Mouse (Mus musculus): ENCODE data around the gene Tal1.

Tal1 gene

DNA sequence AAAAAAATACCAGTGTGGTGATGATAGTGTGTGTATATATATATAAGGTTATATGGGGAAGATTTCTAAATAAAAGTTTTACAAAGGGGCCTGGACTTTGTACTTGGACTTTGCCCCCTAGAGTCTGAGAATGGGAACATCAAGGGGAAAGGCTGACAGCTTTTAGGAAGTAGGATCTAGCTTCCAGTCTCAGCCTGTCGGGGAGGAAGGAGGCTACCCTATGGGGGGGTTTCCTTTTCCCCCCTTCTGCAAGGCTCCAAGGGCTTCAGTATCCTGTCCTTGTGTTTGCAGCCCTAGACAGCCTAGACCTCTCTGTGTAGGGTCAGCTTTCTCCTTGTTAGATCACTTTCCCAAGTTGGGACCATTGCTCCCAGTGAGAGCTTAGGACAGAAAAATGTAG is 15.4 kb downstream of the Tal1 start:
- DNase-seq (ENCODE audit: low spot score) = no peak

DNA sequence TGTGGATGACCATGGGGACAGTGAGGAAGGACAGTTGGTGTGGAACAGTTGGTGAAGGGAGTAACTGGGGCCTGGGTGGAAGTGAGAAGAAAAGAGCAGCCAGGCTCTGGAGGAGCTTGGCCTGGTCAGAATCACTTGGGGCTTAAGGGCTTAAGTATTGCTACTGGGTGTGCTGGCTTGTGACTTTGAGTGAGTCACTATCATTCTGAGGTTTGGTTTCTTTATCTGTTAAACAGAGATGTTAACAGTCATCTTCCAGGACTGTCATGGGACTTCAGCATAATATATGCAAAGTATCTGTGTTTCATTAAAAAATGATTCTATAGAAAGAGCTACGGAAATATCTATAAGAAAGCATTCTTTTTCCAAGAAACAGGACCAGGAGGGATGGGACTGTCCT is 18.6 kb downstream of the Tal1 start:
- no peak for DNase-seq (ENCODE audit: low spot score)

DNA sequence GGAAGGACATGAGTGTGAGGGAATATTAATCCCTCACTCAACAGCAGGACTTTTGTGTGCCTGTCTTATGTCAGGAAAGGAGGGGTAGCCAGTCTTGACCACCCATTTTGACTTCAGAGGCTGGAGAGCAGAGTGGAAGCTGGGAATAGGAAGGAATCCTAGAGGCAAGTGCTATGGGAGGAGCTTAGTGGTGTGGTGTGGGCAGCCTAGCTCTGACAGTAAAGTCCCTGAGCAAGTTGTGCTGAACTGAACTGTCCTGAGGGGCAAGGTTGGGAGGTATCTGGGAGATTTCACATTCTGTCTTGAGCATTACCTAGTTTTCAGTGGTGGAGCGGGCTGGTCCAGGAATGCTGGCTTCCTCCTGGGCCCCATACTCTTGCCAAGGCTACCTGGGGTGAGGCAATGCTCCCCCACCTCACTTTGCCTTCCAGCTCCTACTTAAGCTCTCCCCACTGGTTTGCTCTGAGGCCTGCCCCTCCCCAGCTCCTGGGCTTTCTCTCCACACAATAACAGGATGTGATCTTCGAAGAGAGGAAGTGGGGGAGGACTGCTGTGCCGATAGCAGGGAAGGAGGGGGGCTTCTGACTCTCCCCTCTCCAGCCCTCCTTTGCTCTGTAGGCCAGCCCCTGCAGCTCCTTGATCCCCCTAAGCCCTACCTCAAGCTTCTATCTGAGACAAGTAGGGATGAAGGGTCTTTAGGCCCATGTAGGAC is 19.1 kb downstream of the Tal1 start:
- no peak for DNase-seq (ENCODE audit: low spot score)

DNA sequence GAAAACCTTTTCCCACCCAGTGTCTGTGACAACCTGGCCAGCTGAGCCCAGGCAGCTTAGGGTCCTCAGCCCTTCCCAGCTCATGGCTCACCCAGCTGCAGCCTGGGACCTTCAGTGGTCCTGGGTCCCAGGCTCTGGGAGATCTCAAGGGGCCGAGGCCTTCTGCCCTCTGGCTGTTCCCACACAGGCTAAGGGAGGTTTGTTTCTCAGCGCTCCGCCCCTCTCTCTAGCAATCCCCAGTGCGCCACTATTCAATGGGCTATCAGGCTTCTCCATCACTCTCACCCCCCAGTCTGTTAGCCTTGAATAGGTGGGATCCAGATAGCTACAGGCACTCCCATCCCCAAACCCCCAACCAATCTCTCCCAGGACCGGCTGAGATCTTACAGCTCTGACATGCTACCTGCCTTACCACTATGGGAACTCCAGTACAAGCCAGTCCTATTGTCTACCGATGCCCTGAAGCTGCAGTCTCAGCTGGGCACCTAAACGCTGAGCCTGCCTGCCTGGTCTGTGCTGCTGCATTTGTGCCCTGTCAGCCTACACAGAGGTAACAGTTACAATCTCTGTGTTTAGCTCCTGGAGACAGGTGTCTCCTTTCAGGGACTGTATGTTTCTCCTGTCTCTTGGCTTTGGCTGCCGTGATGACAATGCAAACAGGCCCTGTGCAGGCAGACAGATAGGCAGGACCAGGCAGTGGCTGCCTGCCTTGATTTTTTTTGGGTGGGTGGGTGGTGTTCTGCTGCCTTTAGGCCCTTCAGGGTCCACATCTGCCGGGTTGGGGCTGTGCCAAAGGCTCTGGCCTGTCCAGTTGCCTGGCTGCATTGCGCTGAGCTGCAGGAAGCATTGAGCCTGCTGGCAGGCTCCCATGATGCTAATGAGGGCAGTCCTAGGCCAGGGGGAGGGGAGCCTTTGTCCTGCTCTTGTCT is 22.9 kb downstream of the Tal1 start:
- no peak for DNase-seq (ENCODE audit: low spot score)

DNA sequence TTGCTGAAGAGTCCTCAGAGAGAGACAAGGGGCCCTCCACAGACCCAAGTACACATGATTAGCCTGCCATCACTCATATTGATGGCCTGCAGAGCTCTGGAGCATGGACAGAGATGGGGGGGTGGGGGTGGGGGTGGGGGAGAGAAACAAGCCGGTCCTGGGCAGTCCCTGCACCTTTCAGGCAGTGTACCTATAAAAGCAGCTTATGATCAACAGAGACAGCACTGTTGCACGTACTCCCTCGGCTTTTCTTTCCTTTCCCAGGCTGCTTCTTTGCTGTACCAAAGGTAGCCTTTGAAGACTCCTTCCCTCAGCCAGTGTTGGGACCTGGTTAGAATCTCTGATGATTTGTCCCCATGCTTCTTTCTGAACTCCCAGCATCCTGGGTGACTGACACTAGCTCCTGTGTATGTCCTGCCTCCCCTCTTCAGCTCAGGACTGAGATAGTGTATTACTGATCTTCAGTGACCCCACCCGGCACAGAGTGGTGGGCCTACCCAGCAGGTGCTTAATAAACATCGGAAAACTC is 23.7 kb downstream of the Tal1 start:
- DNase-seq (ENCODE audit: low spot score) = no peak

DNA sequence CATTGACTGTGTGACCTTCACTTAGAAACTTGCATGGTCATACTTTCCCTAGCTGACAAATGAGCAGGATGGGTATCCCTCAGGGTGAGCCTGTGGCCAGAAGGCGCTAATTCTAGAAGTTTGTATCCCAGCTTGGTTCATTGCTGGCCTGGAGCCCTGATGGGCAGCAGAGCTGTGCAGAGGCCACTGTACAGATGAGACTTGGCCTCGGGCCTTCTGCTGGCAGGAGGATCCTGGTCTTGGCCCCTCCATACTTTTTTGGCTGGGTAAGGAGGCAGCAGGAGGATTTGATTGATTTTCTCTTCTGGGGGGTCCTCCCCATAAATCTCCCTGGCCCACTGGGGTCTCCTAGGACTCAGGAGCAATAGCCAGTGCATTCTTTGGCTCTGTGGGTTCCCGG is 26.8 kb downstream of the Tal1 start:
- no peak for DNase-seq (ENCODE audit: low spot score)

DNA sequence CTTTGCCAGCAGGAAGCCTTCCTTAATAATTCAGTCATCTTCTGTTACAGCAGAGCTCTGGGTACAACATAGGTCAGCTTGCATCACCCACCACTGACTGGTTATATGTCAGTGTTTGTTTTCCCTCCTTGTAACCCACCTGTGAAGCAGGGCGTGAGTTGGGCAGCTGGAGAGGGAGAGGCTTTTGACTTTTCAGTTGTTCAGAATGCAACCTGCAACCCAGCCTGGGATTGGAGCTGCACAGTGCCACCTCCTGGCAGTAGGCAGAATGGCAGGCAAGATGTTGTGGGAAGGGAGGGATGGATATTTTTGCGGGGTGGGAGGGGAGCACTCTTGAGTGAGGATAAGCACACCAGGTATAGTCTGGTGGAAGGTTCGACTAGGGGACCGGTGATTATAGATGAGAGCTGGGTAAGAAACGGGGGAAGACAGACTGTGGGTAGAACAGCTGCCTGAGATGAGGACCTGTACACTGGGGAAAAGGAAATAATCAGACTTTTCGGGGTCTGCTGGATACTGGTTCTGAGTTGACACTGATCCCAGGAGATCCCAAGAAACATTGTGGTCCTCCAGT is 29.4 kb downstream of the Tal1 start:
- no peak for DNase-seq (ENCODE audit: low spot score)

DNA sequence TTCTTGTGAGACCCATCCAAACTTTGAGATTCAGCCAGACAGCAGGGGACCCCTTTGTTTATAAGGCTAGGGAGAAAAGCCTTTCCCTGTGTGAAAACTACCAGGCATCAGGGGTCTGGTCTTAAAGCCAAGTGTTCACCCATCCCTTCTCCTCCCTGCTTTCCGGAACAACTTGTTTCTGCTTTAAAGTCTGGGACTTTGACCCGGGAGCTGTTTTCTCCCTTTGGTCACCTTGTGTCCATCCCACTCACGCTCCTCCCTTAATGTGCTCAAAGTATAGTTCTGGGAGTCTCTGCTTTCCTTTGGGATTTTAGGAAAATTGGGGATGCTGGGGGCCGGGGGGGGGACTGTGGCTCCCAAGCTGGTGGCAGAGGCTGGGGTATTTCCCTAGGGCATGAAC is 30.0 kb downstream of the Tal1 start:
- DNase-seq (ENCODE audit: low spot score) = no peak

DNA sequence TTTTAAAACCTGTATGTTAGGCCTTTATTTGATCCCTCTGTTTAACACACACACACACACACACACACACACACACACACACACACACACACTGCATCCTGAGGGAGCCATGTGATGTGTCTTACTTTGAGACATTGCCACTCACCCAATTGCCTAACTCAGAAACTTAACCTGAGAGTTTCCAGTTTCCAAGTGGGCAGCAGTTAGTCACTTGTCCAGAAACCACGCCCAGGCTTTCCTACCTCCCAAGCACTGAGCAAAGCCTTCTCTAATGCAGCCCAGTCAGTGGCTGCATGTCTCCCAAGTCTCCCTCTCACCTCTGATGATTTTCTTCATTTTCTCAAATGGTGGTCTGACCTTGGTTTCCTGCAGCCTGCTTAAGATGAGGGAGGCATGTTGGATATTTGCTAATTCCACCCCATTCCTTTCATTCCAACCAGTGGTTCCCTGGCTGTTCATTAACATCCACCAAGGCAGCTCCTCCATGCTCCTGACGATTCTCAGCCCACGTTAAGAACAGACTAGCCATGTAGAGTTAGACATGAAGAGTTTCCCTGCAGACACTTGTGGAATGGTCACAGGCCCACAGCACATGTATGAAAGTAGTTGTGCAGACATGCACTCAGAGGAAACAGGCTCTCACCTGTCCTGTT is 30.7 kb downstream of the Tal1 start:
- DNase-seq (ENCODE audit: low spot score) = no peak

DNA sequence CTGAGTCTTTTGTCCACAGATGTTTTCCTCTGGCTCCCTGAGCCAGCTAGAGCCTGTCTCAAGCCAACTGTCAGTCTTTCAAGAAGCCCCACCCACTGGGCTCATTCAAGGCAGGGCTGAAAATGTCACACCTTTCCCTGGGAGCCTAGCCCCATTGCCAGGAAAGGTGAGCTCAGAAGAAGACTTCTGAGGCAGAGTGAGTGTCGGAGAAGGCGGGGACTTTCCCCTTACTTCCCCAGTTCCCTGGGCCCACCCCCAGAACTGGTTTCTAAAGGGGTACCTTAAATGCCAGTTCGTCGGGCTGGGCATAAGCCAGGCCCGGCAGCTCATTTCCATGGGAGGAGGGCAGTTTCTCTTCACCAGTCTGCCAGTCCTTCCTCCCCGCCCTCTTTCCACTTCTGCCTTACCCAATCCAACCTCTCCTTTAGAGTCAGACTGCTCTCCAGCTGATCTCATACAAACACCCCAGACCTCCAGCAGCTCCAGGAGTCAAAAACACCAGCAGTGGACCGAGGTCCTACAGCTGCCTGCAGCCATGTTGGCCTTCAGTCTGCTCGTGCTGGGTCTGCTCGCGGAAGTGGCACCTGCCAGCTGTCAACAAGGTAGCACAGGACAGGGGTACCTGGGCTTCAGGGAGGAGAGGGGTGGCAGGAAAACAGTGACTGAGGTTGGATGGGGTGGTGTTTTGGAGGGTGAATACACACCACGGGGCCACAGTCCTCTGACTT is 32.5 kb downstream of the Tal1 start, which contains the start of gene Pdzk1ip1:
TSS of gene Pdzk1ip1 (plus strand) at position 98 of the 728 bp plus-strand sequence.
- DNase-seq (ENCODE audit: low spot score) = no peak

DNA sequence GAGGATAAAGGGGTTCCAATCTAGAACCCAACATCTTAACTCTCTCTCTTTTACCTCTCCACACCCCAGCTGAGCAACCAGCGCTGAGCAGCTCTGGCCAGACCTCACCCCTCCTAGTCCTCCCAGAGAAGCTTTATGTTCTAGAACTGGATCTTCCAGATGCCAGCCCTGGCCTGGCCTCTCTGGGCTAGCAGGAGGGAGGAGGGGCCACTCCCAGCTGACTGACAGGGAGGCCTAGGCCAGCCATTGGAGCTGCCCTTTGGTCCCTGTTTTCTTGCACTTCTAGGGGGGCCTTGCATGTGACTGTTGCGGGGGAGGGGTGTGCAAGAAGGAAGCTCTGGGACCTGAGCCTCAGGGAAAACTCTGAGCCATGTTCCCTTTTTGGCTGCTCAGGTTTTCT is 34.4 kb downstream of the Tal1 start:
- DNase-seq (ENCODE audit: low spot score) = no peak

DNA sequence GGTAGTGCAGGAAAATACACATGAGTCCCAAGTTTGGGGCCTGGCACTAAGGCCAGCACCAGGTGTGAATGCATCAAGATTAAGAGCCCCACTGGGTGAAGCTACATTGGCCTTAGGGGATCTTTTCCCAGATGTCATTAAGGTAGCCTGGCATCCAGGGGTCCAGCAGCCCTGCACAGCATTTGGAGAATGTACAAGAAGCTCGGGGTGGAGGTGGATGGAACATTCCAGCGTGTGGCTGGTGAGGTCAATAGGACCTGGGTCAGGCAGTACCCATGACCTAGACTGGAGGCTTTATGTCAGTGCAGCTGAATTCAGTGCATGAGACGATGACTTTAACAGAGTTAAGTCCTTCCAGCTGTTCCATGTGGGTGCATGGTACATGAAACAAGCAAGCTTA is 35.6 kb downstream of the Tal1 start:
- DNase-seq (ENCODE audit: low spot score) = no peak

DNA sequence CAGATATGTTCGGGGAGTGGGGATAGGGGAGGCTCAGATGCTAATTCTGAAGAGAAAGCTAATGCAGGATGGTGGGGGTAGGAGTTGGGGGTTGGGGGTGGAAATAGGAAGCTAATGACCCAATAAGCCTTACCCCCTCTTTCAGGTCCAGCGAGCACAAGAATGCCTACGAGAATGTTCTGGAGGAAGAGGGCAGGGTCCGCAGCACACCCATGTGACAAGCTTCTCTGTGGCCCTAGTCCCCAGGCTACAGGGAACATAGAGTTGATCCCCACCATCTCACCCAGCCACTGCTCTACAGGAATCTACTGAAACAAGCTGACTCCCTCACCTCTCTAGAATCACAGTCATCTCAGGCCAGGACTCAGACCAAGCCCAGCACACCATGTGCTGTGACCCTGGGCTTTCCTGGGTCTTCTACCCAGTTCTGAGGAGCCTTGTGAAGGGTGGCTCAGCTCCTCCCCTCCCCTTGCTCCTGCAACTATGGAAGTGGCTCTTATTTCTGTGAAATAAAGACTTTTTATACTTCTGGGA is 37.2 kb downstream of the Tal1 start:
- no peak for DNase-seq (ENCODE audit: low spot score)

DNA sequence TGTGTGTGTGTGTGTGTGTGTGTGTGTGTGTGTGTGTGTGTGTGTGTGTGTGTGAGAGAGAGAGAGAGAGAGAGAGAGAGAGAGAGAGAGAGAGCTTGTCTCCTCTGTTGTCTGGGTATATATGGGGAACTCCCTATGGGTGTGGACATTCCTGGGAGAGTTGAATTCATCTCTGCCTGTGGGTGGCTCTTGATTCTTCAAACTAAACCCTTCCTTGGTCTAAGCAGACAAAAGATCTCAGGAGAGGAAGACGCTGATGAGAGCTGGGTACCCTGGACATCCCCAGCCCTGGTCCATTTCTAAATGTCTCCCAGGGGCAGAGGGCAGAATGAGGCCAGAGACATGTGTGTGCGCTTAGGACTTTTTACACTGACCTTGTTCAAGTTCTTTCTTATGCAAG is 37.8 kb downstream of the Tal1 start:
- no peak for DNase-seq (ENCODE audit: low spot score)

DNA sequence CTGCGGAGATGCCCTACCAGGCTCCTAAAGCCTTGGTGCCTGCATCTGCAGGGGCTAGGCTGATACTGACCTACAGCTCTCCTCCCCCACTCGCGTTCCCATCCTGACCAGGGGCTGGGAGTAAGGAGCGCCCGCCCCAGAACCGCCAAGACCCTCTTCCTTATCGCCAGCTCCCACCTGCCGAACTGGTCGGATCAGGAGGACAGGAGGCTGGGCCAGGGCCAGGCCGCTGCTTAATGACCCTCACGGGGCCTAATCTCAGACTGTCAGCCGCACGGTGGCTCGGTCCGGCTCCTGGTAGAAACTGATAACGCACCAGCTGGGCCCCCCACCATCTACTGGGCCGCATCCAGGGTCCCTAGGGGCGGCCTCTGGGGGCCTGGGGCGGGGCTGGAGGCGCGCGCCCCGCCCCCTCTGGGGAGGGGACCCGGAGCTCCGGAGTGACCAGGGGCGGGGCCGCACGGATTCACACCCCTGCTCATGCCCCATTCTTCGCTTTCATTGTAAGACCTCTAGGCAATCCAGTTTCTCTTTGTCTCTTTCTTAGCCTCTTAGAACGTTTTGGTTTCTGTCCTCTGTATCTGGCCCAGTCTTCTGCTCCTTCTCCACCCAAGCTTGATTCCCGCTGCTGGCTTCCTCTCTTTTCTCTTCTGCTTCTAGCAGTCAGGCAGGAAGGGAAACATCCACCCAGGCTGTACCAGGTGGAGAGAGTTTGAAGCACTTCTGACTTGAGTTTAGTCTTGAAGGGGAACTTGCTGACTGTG is 39.6 kb downstream of the Tal1 start:
- no peak for DNase-seq (ENCODE audit: low spot score)

DNA sequence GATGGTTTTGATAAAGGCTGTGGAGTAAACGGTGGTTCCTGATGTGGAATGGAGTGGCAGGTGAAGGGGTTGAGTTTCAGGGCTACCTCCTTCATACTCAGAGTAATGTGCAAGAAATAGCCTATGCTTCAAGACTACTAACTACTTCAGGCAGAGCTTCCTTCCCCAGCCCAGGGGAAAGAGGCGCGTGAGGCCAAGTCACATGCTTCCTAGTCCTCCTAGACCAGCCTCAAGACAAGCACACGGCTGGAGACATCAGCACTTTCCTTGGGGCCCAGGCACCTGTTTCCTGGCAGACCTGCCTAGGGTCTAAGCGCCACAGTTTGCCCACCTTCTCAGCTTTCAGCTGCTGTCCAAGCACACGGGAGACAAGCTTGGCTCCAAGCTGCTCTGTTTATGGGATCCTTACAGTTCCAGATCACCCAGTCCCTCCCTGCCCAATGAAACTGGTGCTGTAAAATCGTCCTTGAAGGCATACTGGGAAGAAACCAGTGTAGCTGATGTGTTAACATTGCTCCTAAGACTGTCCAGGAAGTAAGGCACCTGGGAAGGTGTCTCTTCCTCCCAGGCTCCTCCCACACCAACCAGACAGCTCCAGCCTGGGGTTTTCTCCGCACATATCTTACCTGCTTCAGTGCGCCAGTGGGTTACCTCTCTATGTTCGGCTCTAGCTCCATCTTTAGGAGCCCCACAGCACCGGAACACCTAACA is 40.4 kb downstream of the Tal1 start:
- DNase-seq (ENCODE audit: low spot score) = no peak

DNA sequence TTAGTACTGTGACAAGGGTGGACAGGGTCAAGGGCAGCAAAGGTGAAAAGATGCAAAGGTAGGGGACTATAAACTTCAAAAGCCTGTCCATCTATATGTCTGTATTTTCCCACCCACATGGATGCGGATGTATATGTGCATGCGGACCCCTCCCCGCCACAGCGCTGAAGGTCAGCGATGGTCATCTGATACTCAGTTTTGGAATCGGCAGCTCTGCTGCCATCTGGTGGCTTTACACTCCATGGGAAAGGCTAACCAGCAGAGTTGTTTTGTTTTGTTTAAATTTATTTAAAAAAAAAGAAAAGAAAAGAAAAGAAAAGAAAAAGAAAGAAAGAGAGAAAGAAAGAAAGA is 40.9 kb downstream of the Tal1 start:
- no peak for DNase-seq (ENCODE audit: low spot score)

DNA sequence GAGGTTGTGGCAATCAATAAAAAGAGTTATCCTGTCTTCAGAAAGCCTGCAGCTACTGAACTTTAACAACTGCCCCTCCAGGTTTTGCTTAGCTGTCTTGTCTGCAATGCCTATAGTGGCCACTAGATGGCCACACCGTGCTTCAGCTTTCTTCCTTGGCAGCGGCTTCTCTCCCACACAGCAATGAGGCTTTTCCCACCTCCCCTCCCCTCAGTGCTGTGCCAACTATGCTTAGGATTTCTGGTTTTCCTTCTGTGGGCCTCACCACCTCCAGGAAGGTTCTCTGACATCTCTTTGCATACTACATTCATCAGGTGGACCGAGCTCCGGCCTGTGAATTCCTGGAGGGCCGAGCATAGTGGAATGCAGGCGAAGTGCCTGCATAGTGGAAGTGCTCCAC is 45.5 kb downstream of the Tal1 start:
- no peak for DNase-seq (ENCODE audit: low spot score)

DNA sequence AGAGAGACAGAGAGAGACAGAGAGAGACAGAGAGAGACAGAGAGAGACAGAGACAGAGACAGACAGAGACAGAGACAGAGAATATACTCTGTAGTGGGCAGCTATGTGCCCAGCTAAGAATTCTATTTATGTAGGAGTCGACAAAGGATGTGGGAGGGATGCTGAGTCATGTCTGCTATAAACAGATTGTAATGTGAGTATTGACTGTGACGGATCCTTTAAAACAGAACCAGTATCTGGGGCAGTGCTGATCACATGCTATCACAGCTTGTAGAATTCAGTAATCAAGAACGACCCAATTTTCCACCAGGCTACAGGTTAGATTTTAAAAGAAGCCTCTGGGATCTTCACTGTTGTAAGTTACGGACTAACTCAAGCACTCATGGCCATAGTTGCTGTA is 47.3 kb downstream of the Tal1 start:
- no peak for DNase-seq (ENCODE audit: low spot score)

DNA sequence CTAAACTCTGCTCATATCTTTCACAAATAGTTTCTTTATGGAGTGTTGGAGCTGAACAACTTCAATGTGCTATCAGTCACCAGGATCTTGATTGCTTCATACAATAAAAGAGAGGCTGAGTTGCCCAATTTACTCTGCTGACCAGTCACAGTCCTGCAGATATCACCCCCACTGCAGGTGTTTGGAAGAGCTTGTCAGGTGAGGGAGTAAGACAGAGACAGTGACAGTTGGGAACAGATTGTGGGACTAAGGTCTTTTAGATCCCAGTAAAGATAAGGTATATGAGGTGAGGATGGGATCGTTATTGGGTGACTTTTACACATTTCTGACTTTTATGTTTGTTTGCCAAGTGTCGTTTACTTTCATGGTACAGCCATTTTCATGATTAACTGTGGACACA is 54.9 kb downstream of the Tal1 start:
- DNase-seq (ENCODE audit: low spot score) = no peak

Measured in ovary, adult 18-20 months (tissue).